Mouse (Mus musculus) forebrain, embryonic 14.5 days (tissue): ENCODE measurements around the gene Tbxa2r. TPM values are rescaled to one million over a fixed set of nuclear protein-coding genes. Genes with fewer than 3 reads are reported as not detected.

Experiments used
- ATAC-seq: fragments of 200-750 bp; cut with Nextera tagmentation; 2 replicates; pipeline ENCODE4 v1.8.0; 2017; ENCODE audit warnings: mild to moderate bottlenecking, moderate library complexity
- DNase-seq: peaks from one replicate; pipeline ENCODE4 v3.0.0-alpha.2; 2015; ENCODE audit warnings: low spot score
- H3K27ac ChIP-seq: fragments of 300-500 bp; sonication (generic); 2 replicates; pipeline ENCODE4 v1.5.1; 2014; ENCODE audit warnings: low read depth, mild to moderate bottlenecking, control low read depth, low read length, moderate library complexity
- H3K27me3 ChIP-seq: fragments of 300-500 bp; sonication (generic); replicated peaks from 2 replicates; pipeline ENCODE4 v1.6.1; 2014; ENCODE audit warnings: low read length, control low read depth, mixed read lengths; ENCODE audit not compliant: control insufficient read depth, insufficient read depth
- H3K36me3 ChIP-seq: fragments of 300-500 bp; sonication (generic); 2 replicates; pipeline ENCODE4 v1.6.1; 2014; ENCODE audit warnings: low read length, control low read depth; ENCODE audit not compliant: control insufficient read depth, insufficient read depth
- H3K4me1 ChIP-seq: fragments of 300-500 bp; sonication (generic); 2 replicates; pipeline ENCODE4 v1.6.1; 2014; ENCODE audit warnings: antibody characterized with exemption, low read length, control low read depth; ENCODE audit not compliant: control insufficient read depth, insufficient read depth
- H3K4me2 ChIP-seq: fragments of 300-500 bp; sonication (generic); 2 replicates; pipeline ENCODE4 v1.6.1; 2014; ENCODE audit warnings: mild to moderate bottlenecking, control low read depth, low read length
- H3K4me3 ChIP-seq: fragments of 300-500 bp; sonication (generic); 2 replicates; pipeline ENCODE4 v1.5.1; 2014; ENCODE audit warnings: low read depth, low read length, control low read depth
- H3K9ac ChIP-seq: fragments of 300-500 bp; sonication (generic); 2 replicates; pipeline ENCODE4 v1.6.1; 2014; ENCODE audit warnings: mild to moderate bottlenecking, low read length, control low read depth, moderate library complexity
- H3K9me3 ChIP-seq: fragments of 300-500 bp; sonication (generic); replicated peaks from 2 replicates; pipeline ENCODE4 v1.6.1; 2016; ENCODE audit warnings: low read length, control low read depth, mixed read lengths; ENCODE audit not compliant: control insufficient read depth
- WGBS: fragments of 180-500 bp; shearing (Covaris S2); extraction: QIAGEN DNeasy Blood & Tissue Kit; methylation state at CpG from one replicate; pipeline ENCODE4 v1.1.7; 2014; 5-methylcytosine and 5-hydroxymethylcytosine counted together
- polyA plus RNA-seq: library from polyadenylated mRNA; unstranded; fragments of >200 nt; fragmentation: Nextera tagmentation; extraction: Ambion mirVana; gene quantifications from 2 replicates; pipeline ENCODE4 v1.2.1, GENCODE M21; 2014

Gene Tbxa2r
- polyA plus RNA-seq, 1 experiment from 2014 or later, result 2.9 TPM

- no peak for DNase-seq
- no peak overlapping the region for H3K4me2 ChIP-seq
- no peak overlapping the region for H3K4me3 ChIP-seq
- peaks cover 14% of the 10 kb centered on the region for H3K4me1 ChIP-seq
- no peak overlapping the region for H3K9ac ChIP-seq
- H3K27me3 ChIP-seq, result no peaks in the 10 kb centered on the region
- no peak for ATAC-seq
- no peak overlapping the region for H3K27ac ChIP-seq
- H3K9me3 ChIP-seq, result no peaks in the 10 kb centered on the region
- 92% methylated on average over 6 of the region's 6 CpGs for WGBS
- peaks cover 4% of the 10 kb centered on the region; the same call in 1 of the 2 replicates for H3K36me3 ChIP-seq
Measured at GRCm38 (mm10) chr10:81297246-81297645, 31.3 kb upstream of the Tbxa2r start.

DNA sequence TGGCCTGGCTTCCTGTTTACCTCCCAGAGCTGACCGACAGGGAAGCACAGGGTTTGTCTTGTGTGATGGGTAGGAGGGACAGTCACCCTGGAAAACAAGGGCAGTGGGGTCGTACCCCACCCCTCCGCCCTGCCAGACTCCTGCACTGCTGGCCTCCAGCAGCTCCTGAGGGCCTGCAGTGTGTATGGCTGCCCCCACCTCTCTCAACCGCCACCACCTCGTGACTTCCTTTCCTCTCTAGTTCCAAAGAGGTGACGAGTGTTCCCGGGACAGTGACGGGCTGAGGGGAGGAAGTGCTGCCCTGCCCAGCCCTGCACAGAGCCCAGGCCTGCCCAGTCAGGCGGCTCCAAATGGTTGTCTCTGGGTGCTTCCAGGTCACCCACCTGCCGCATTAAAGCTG, 30.7 kb upstream of the Tbxa2r start:
- H3K36me3 ChIP-seq, result peaks cover 4% of the 10 kb centered on the region; the same call in 1 of the 2 replicates
- H3K4me1 ChIP-seq, result peaks cover 14% of the 10 kb centered on the region
- H3K4me2 ChIP-seq, result no peak overlapping the region
- H3K27ac ChIP-seq, result no peak overlapping the region
- H3K4me3 ChIP-seq, result no peak overlapping the region
- H3K9me3 ChIP-seq, result no peaks in the 10 kb centered on the region
- DNase-seq (no peak), ATAC-seq (no peak)
- WGBS, result 87% methylated on average over 10 of the region's 10 CpGs
- H3K27me3 ChIP-seq, result no peaks in the 10 kb centered on the region
- no peak overlapping the region for H3K9ac ChIP-seq

DNA sequence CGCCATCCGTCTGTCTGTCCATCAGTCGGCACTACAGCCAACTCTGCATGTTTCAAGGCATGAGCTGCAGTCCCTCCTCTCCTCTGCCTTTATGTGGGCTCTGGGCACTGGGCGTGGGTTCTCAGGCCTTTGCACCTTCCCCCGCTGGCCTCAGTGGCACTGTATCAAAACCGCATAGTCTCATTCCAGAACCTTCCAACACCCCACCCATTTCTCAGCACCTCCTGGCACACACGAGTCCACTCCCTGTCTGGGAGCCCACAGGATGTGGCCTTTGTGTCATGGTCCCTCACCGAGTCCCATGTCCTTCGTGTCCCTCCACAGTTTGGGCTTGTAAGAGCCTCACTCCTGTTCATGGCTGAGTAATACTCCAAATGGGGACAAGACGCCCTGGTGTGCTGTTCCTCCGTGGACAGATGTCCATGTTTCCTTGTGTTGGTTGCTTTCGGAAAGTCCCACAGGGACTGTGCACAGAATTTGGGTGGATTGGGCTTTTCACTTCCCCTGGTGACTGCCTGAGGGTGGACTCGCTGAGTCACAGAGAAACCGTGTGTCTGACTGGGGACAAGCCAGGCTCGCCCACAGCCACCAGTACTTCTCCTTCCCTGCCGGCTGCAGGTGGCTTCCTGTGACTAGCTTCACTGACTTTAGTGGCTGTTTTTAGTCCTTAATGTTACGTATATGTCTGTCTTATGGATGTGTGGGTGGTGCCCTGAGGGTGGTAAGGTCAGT, 30.0 kb upstream of the Tbxa2r start:
- WGBS, result 95% methylated on average over 17 of the region's 17 CpGs
- ATAC-seq, result no peak
- no peak overlapping the region for H3K9ac ChIP-seq
- no peak for DNase-seq
- no peak overlapping the region for H3K4me3 ChIP-seq
- H3K4me2 ChIP-seq, result no peak overlapping the region
- peaks cover 4% of the 10 kb centered on the region; the same call in 1 of the 2 replicates for H3K36me3 ChIP-seq
- H3K4me1 ChIP-seq, result peaks cover 14% of the 10 kb centered on the region
- no peaks in the 10 kb centered on the region for H3K9me3 ChIP-seq
- no peak overlapping the region for H3K27ac ChIP-seq
- no peaks in the 10 kb centered on the region for H3K27me3 ChIP-seq

GRCm38 (mm10) chr10:81299585-81300351, 28.8 kb upstream of the Tbxa2r start:
- 96% methylated on average over 14 of the region's 14 CpGs for WGBS
- no peak overlapping the region for H3K4me3 ChIP-seq
- H3K27me3 ChIP-seq, result no peaks in the 10 kb centered on the region
- H3K27ac ChIP-seq, result no peak overlapping the region
- H3K9ac ChIP-seq, result no peak overlapping the region
- DNase-seq (no peak), ATAC-seq (no peak)
- peaks cover 2% of the 10 kb centered on the region for H3K4me1 ChIP-seq
- no peaks in the 10 kb centered on the region for H3K9me3 ChIP-seq
- no peak overlapping the region for H3K4me2 ChIP-seq
- H3K36me3 ChIP-seq, result peaks cover 4% of the 10 kb centered on the region; the same call in 1 of the 2 replicates

- peaks cover 2% of the 10 kb centered on the region; the same call in 1 of the 2 replicates for H3K36me3 ChIP-seq
- ATAC-seq (no peak), DNase-seq (no peak)
- H3K4me3 ChIP-seq, result no peak overlapping the region
- no peaks in the 10 kb centered on the region for H3K27me3 ChIP-seq
- H3K4me2 ChIP-seq, result no peak overlapping the region
- H3K27ac ChIP-seq, result no peak overlapping the region
- H3K9ac ChIP-seq, result no peak overlapping the region
- H3K9me3 ChIP-seq, result no peaks in the 10 kb centered on the region
- 86% methylated on average over 9 of the region's 9 CpGs for WGBS
- no peaks in the 10 kb centered on the region; the same call in 1 of the 2 replicates for H3K4me1 ChIP-seq
Measured at GRCm38 (mm10) chr10:81300352-81300907, 28.1 kb upstream of the Tbxa2r start.

DNA sequence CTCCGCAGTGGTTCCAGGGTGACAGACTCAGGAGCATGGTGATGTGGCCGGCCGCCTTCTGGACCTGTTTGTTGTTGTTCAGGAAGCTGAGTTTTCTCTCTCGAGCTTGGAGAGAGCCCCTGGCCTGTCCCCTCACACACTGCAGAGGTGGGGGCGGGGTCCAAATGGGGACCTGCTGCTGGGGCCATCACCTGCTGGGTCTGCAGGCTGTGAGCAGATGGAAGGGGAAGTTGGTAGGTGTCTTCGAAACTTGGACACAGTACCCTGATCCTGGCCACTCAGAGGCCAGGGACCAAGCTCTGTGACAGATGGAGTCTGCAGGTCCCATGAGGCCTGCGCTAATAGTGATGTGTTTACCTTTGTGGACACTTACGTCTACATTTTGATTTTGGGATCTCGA, 27.2 kb upstream of the Tbxa2r start:
- Histone ChIP-seq H3K4me1 (no peaks in the 10 kb centered on the region), H3K4me2 (no peak overlapping the region), H3K9ac (no peak overlapping the region), H3K27ac (no peak overlapping the region), H3K4me3 (no peak overlapping the region), H3K9me3 (no peaks in the 10 kb centered on the region), H3K36me3 (peaks cover 8% of the 10 kb centered on the region), H3K27me3 (no peaks in the 10 kb centered on the region)
- 83% methylated on average over 9 of the region's 9 CpGs for WGBS
- ATAC-seq (no peak), DNase-seq (no peak)

DNA sequence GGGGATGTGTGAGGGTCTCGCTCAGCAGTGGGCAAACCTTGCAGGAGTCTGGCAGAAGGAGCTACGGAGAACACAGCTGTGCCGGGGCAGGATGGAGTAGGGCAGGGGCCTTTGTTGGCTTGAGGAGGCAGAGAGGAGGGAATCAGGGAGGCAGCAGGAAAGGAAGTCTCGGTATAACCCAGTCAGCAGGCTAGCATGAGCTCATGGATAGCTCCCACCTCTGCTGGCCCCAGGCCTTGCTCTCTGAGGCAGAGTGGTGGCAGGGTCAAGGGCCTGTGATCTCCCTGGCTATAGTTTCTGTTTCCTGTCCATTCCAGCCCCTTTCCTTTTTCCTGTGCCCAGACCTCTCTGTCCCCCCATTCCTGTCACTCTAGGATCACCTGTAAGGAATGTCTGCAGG, 26.2 kb upstream of the Tbxa2r start:
- no peak for ATAC-seq
- Histone ChIP-seq H3K27ac (no peak overlapping the region; the same call in 1 of the 2 replicates), H3K36me3 (peaks cover 18% of the 10 kb centered on the region)

DNA sequence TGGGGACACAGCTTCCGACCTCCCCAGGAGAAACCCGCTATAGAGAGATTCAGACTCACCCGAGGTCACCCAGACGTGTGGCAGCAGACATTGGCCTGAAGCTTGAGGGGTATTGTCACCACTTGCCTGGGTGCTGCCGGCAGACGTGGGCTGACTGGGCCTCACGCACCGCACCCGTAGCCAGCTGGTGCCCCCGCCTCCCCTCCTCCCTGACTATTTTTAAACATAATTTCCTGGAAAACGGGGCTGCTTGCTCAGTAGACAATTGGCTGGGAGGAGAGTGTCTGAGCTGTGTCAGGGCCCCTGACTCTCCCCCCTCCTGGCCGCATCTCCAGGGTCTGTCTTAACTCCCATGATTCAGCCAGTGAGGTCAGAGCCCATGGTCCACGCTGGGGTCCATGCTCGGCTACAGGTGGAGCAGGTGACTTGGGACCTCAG, 25.7 kb upstream of the Tbxa2r start:
- no peaks in the 10 kb centered on the region for H3K27me3 ChIP-seq
- ATAC-seq (no peak), DNase-seq (no peak)
- H3K4me1 ChIP-seq, result no peaks in the 10 kb centered on the region
- H3K4me3 ChIP-seq, result no peak overlapping the region
- peak overlapping the region; percentile 32; the same call in 1 of the 2 replicates for H3K9ac ChIP-seq
- no peaks in the 10 kb centered on the region for H3K9me3 ChIP-seq
- no peak overlapping the region for H3K4me2 ChIP-seq
- WGBS, result 64% methylated on average over 14 of the region's 14 CpGs
- H3K36me3 ChIP-seq, result peaks cover 23% of the 10 kb centered on the region
- H3K27ac ChIP-seq, result no peak overlapping the region

More for the DNA sequence above, 26.2 kb upstream of the Tbxa2r start:
- no peak overlapping the region for H3K4me3 ChIP-seq
- H3K4me1 ChIP-seq, result no peaks in the 10 kb centered on the region
- H3K9ac ChIP-seq, result 0 out of 2 replicates have a peak overlapping the region, but pooled peaks have one; percentile 32
- H3K27me3 ChIP-seq, result no peaks in the 10 kb centered on the region
- H3K9me3 ChIP-seq, result no peaks in the 10 kb centered on the region
- no peak overlapping the region for H3K4me2 ChIP-seq
- no peak for DNase-seq
- 64% methylated on average over 4 of the region's 4 CpGs for WGBS
